Mouse (Mus musculus): Measurements from ENCODE around the gene Asb15.

Asb15 gene

DNA sequence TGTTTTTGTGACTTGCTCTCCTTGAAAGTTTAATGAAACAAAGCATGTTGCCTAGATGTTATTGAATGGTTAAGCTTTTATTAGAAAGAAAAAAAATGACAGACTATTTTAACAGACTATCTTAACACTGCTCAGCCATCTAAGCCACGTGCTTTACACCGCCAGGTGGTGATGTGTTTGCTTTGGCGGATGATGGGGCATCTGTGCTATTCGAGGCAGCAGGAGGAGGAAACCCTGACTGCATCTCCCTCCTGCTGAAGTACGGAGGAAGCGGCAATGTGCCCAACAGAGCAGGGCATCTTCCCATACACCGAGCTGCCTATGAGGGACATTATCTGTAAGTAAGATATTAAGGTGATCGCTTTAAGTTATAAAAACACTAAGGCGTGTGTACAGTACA, 36.1 kb downstream of the Asb15 start:
- in situ Hi-C loops (cut with MboI, MseI) = no loop called here

DNA sequence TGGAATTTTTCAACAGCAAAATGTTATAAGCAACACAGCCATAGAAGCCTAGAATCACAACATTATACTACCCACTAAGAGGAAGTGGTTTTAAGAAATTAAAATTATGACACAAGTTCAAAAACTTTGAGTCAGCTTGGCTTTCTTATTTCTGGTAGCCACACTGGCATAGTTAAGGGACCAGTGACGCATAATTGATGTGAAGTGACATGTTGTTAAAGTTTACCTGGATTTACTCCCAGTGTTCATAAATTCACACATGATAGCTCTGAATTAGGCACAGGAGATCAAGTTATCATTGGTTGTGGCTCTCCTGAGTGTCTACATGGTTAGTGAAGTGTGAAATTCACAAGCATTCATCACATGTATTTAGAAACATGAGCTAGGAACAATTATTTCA, 36.9 kb downstream of the Asb15 start:
- in situ Hi-C loops (cut with MboI, MseI) = no loop called here

DNA sequence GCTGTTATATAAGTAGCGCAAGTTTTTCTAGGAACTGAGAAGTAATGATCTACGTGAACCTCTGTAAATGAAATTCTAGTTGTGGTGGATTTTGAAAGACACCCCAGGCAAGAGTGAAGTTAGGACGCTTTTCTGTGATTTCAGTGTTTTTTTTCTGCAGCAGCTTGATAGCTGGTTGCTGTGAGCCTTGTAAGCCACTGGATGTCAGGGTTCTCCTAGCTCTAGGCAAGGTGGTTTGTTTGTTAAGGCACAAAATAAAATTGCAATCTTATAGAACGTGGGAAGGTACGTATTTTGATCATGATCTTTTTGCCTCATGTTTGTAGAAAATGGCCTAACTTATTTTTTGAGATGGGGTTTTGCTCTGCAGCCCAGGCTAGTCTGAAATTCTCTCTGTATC, 41.0 kb downstream of the Asb15 start:
- in situ Hi-C loops (cut with MboI, MseI) = no loop called here

DNA sequence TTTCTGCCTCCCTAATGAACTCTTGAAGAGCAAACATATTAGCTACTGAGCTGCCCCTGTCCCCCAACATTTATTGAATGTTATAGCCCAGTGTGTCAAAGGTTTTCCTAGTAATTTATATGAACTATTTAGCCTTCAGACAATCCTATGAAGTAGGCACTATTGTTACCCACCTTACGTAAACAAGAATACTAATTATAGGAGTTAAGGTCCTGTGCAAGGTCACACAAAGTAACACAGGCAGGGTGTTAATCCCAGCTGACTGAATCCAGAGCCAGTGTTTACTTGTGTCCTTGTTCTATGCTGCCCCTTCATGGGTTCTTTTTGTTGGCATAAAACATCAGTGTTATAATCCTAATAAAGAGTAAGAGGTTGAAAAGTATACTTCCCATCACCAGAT, 41.8 kb downstream of the Asb15 start:
- in situ Hi-C loops (cut with MboI, MseI) = no loop called here

DNA sequence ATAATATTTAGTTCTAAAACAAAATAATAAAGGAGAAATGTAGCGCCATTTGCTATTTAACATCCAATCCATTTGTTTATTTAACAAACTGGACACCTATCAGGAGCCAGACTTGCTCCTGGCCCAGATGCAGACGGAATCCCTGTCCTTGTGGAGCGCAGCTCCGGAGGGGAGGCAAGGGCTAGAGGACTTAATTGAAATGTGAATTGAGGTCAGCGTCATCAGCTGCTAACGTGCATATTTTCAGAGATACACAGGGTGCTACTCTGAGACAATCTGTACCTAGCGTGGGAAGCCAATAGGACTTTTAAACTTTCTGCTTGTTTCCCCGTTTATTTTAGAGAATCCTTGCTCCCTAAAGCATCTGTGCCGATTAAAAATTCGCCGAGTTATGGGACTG, 42.3 kb downstream of the Asb15 start:
- in situ Hi-C loops (cut with MboI, MseI) = no loop called here

DNA sequence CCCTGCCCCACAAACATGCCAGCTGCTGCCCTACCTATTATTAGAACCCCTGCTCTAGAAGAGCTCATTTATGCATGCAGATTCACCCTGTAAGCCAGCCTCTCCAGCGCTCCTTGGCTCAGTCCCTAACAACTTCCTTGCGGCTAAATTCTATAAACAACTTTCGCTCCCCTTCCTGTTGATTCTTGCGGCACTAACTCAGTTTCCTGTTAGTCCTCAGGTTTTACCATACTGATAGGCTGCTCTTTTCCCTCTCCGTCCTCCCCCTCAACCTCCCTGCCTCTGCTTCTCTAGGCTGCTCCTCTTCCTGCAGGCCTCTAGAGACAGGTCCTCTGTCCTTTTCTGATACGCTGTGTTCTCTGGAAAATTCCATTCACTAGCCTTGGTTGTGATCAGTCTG, 43.2 kb downstream of the Asb15 start:
- in situ Hi-C loops (cut with MboI, MseI) = no loop called here

DNA sequence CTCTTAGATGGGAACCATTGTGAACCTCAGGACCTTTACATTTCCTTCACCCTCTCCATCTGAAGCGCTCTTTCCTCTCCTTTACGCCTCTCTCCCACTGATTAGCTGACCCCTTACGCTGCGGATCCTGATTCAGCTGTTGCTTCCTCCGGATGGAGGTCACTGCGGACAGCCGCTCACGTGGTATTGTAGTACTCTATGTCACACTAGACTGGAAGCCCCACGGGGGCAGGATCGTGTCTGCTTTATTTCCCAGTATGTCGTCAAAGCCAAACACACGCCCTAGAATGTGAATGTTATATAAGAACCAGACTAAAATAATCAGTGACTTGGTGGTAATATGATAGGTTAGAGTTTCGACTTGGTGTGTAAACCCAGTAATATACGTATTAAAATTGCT, 44.5 kb downstream of the Asb15 start:
- in situ Hi-C loops (cut with MboI, MseI) = no loop called here

DNA sequence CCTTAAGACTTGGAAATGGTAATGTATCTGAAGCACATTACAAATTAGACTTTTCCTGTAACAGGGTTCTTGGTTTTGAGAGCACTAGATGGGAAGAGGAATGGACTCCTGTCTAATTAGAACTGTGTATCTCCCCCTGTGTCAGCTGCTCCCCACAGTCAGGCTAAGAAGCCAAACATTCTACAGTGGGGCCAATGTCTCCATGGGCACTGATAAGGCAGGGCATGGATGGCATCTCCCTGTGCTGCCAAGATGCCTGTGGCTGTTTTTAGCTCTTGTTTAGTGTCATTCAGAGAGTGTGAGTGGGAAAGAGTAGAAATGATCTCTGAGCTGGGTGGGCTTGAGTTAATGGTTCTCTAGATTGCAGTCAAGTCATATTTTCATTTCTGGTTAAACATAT, 45.4 kb downstream of the Asb15 start:
- in situ Hi-C loops (cut with MboI, MseI) = no loop called here

DNA sequence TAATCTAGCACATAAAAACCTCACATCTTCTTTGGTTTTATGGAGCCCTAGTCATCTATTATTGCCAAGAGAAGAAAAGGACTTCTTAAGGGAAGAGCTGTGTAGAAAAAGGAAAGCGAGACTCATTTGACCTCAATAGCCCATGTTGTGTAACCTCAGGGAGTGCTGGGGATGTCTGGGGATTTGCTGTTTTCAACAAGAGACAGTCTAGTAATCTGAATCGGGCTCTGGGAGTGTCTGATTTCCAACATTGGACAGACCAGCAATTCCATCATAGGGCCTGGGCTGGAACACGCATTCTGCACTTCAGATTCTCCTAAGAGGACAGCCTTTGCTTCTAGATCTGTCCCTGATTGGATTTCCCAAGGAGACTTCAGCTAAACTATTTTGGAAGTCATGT, 55.5 kb downstream of the Asb15 start:
- in situ Hi-C loops (cut with MboI, MseI) = no loop called here

DNA sequence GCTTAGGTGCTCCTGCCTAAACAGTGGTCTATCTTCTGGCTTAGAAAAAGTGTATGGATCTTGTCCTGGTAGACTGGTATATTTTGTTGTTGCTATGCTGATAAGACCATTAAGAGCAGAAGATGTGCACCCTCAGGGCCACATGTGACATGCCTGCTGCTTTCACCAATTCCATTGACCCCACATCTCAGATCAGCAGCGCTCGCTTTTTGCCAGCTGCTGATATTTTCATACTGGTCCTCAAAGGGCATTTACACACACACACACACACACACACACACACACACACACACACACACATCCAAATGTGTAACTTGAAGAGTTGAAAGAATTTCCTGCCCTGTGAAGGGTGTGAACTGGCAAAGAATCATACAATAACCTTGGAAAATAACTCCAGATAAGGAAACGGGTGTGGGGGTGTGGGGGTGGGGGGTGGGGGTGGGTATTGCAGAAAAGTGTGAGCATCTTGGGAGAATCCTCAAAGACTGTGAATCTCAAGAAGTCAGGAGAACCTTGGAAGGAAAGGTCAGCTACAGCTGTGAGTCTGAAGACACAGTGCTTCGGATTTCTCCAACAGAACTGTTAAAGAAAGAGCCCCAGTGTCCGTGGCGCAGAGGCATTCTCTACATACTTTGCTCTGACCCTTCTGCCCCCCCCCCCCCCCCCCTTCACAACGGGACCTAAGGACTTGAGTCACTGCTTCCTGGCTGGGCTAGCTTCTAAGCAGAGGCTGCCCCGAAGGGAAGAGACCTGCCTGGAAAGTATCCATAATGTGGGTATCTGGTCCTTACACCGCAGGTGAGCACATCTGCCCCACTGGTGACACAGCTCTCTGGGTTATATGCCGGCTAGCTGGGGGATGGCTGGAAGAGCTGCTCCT, 57.7 kb downstream of the Asb15 start:
- in situ Hi-C loops (cut with MboI, MseI) = no loop called here

DNA sequence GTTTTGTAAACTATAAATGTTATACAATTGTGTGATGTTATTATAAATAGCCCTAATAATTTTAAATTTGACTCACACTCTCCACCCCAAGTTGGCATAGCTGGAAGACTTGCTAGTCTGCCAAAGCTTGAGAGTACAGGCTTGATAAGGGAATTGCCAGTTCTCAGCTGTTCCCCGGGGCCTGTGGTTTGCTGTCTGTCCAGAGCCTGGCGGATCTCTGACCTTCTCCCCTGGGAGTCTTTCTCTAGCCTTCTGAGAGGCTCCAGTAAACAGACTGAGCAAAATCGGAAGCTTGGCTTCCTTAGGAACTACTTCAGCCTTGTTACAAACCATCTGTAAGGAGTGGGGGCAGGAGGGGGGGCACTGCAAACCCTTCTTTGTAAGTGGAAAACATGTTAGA, 58.9 kb downstream of the Asb15 start:
- in situ Hi-C loops (cut with MboI, MseI) = no loop called here

DNA sequence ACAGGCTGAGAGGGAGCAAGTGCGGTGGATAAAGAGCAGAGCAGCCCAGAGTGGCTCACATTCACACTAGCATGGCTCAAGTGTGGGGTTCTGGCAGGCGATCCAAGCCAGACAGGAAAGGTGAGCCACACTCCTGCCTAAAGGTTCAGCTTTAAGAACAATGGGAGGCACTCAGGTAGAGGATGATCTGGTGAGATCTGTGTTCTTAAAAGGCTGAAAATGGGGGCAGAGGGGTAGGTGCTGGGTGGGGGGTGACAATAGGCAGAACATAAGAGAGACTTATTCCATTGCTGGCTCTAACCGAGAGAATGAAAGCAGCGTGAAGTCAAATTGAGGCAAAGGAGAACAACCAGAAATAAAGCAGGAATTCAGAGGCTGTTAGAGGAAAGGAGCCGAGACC, 62.3 kb downstream of the Asb15 start:
- in situ Hi-C loops (cut with MboI, MseI) = no loop called here

DNA sequence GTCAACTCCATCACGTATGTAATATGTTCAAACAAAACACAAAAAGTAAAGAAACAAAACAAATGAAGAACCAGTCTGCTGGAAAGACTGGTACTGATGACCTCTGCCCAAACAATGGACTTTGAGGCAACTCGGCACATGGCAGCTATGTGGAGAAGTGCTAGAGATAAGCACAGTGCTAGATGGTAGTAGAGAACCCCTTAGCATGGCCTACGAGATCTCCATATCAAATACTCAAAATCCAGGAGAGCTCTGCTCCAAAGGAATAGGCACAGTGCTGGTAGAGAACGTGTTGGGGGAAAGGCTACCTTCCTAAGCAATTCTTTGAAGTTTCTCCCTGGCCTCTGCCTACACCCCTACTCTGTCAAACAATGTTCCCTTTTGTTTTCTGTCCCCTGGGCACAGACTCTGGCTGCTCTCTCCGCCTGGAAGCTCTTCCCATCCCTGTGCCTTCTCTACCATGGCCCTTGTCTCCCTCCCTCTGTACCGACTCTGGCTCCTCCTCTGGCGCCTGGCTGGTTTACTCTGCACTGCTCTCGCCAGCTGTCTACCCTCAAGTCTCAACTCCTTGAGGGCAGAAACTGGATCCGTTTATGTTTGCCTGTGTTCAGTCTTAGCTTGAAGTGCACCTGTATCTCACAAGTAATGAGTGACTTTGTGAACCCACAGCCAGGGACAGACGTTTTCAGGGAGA, 63.7 kb downstream of the Asb15 start:
- in situ Hi-C loops (cut with MboI, MseI) = no loop called here

DNA sequence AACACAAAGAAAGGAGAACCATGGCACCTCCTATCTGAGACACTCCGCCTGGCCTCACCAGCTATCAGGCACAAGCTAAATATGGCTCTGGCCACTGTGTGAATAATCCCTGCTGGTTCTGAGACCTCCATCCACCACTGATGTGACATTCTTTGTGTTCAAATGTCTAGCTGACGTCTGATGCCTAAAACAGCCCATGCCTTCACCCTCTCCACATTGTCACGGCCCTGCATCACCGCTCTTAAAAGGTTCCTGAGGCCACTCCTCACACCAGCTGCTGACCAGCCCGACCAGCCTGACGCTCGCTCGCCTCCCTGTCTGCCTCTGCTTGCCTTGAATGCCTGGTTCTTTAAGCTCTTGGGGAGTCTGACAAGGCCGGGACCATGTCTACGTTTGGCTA, 69.6 kb downstream of the Asb15 start, which contains the start of gene Lmod2:
TSS of gene Lmod2 (plus strand) at position 263 of the 400 bp plus-strand sequence.
- in situ Hi-C loops (cut with MboI, MseI) = no loop called here

DNA sequence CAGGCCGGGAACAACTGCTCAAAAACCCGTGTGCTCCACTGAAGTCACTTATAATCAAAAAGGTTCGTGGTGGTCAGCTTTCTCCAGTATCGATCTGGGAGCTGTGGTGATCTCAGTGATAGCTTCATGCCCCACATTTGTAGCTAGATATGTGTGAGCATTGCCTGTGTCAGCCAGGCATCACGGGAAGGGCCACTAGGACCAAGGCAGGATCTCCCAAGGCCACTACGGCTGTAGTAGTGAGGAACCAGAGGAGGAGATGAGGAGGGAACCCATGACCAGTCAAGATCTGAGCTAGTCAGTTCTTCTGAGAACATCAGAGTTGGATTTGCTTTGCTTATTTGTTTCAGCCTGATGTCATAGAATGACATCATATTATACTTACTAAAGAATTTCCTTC, 71.2 kb downstream of the Asb15 start:
- in situ Hi-C loops (cut with MboI, MseI) = no loop called here

DNA sequence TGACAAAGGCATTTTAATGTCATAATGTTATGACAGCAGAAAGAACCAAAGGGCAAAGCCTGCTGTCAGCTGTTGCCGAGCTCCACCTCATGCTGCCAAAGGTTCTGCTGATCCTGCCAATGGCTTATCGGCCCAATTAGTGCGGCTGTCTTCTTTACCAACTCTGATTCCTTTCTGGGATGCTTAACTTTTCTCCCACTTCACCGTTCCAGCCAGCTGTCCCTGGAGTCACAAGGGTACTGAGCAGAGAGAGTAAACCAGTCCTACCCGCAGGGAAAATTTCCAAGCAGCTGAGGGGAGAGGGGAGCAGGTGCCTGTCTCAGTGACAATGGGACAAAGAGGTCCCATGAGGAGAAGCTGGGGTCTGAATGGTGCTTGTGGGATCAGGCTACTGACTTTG, 71.7 kb downstream of the Asb15 start:
- in situ Hi-C loops (cut with MboI, MseI) = loop anchor here (10.0 kb wide), 1 partner anchor 1415 kb away; no protein-coding TSS in a partner anchor

DNA sequence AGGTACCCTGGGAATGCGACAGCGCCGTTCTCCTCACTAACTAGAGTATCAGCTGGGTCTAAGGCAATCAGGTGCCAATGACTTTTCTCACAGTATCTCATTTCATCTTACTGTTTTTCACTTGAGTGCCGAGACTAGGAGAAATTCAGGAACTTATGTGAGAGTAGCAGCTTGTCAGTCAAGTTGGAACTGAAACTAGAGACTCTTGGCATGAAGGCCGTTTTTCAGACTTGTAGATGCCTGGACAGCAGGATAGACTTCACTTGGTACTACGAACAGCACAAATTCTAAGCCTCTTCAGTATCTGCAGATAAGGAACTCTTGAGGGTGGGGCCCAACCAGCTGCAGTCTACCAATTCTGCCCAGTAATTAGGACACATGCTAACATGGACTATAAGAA, 72.2 kb downstream of the Asb15 start:
- in situ Hi-C loops (cut with MboI, MseI) = loop anchor here (10.0 kb wide), 1 partner anchor 1415 kb away; no protein-coding TSS in a partner anchor

DNA sequence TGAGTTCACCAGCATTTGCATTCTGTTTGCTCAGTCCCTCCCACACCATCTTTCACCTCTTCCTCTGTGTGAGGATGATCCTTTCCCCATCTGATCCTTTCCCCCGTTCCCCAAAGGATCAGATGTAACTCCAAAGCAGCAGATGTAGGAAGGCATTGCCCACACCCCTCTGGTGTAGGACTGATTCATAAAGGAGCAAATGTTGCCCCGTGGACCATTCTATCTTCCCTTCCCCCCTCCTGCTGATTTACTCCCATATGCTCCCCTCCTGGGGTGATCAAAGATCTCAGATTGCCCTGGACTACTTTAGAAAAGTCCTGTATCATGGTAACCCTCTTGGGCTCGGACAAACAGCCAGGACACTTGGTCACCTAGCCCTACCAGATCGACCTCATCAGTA, 72.8 kb downstream of the Asb15 start:
- in situ Hi-C loops (cut with MboI, MseI) = loop anchor here (10.0 kb wide), 1 partner anchor 1416 kb away; no protein-coding TSS in a partner anchor

DNA sequence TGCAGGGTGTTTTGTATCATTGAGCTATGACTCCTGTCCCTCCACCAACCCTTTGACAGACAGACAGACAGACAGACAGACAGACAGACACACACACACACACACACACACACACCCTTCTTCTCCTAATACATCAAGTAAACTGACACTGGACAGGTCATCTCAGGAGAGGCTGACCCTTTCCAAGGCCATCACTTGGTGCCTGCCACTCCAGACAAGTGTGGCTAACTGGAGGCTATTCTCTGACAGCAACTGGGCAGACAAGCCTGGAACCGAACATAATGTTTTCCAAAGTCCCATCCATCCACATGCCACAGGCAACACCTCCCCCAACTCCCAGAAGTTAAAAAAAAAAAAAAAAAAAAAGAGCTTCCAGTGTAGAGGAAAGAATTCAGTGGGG, 73.7 kb downstream of the Asb15 start:
- in situ Hi-C loops (cut with MboI, MseI) = loop anchor here (10.0 kb wide), 1 partner anchor 1417 kb away; no protein-coding TSS in a partner anchor

DNA sequence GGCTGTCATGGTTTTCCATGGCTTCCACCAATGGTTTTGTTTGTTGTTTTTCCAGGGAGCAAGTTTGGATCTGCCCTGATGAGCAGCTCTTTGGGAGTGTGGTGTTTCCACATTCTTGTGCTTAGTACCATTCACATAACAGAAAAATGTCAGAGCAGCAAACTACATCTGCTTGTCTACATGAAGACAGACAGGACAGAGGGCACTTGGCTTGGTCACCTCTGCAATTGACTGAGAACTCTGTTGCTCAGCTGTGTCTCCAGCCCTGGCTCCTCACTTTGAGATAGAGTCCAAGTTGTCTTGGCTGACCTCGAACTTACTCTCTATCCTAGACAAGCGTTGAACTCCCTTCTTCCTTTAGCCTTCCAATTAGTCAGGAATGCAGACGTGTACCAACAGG, 74.4 kb downstream of the Asb15 start:
- in situ Hi-C loops (cut with MboI, MseI) = loop anchor here (10.0 kb wide), 1 partner anchor 1418 kb away; no protein-coding TSS in a partner anchor

DNA sequence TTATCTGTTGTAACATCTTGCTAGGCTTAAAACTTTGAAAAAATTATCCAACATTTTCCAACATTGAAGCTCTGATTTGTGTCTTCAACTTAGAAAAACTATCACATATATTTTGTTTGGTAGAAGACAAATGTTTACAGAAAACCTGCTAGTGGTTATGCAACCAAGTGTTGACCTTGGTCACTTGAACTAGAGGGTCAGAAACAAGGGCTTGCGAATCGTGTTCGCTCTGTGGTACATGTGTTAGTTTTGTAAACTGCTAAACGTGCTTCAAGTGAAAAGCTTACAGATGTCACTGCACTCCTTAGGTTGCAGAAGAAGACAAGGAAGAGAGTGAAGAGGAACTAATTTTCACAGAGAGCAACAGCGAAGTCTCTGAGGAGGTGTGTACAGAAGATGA, 75.0 kb downstream of the Asb15 start:
- in situ Hi-C loops (cut with MboI, MseI) = loop anchor here (10.0 kb wide), 1 partner anchor 1418 kb away; no protein-coding TSS in a partner anchor

DNA sequence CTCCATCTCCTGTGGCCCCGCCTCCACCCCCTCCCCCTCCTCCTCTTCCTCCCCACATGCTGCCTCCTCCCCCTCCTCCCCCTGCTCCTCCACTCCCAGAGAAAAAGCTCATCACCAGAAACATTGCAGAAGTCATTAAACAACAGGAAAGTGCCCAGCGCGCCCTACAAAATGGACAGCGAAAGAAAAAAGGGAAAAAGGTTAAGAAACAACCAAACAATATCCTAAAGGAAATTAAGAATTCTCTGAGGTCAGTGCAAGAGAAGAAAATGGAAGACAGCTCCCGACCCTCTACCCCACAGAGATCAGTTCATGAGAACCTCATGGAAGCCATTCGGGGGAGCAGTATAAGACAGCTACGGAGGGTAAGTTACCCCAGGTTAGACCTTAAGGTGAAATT, 76.3 kb downstream of the Asb15 start:
- in situ Hi-C loops (cut with MboI, MseI) = loop anchor here (10.0 kb wide), 1 partner anchor 1419 kb away; no protein-coding TSS in a partner anchor

DNA sequence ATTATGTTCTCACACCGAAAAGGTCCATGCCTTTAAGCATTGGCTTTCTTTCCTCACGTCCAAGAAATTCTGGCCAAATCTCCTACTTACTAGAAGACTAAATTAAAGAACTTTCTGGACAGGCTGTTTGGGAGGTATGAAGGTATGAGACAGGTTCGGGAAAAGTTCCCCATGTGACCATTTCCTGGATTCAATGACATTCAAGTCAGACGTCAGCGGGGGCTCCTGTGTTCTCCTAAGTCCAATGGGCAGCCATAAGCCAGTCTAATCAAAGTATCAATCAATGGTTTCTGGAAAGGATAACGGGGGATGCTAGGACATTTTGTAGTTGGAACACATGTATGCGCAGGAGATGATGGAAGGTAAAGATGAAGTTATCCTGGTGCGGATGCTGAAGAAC, 77.7 kb downstream of the Asb15 start:
- in situ Hi-C loops (cut with MboI, MseI) = loop anchor here (10.0 kb wide), 1 partner anchor 1421 kb away; no protein-coding TSS in a partner anchor

Data from T-helper 1 cell (primary cell).